Mouse (Mus musculus) inflammation-experienced regulatory T-cells, adult 6 months (primary cell): Measurements from ENCODE around the gene Spag4. TPM values are rescaled to one million over a fixed set of nuclear protein-coding genes. Genes with fewer than 3 reads are reported as not detected.
"Not testable (repeated sequence)": the region's sequence is repeated elsewhere in the genome, so short reads cannot be mapped to it uniquely, and the experiment has no call there.

ENCODE experiments used
- ATAC-seq: one replicate; pipeline ENCODE4 v1.8.0; 2017
- polyA plus RNA-seq, 3 experiments: library from polyadenylated mRNA; unstranded; fragments of 100-300 nt; shearing (Covaris generic); gene quantifications; one replicate each; pipeline ENCODE4 v1.2.1; 2017

Spag4 gene
- polyA plus RNA-seq, 3 experiments from 2014 or later: 0.13 TPM; not detected in 2

- peak; percentile 42 for ATAC-seq
These were observed 45.8 kb downstream of the Spag4 start for GRCm38 (mm10) chr2:156110627-156111357.

GRCm38 (mm10) chr2:156111358-156112079 lies 46.5 kb downstream of the Spag4 start, which contains the start of the genes Cpne1 and Rbm12:
Gene Cpne1, minus strand, starts transcription at chr2:156111965.
Gene Rbm12, minus strand, starts transcription at chr2:156111978.
- peak; percentile 95 for ATAC-seq

- not testable (repeated sequence) for ATAC-seq
These were observed 47.1 kb downstream of the Spag4 start for GRCm38 (mm10) chr2:156112080-156112423.

DNA sequence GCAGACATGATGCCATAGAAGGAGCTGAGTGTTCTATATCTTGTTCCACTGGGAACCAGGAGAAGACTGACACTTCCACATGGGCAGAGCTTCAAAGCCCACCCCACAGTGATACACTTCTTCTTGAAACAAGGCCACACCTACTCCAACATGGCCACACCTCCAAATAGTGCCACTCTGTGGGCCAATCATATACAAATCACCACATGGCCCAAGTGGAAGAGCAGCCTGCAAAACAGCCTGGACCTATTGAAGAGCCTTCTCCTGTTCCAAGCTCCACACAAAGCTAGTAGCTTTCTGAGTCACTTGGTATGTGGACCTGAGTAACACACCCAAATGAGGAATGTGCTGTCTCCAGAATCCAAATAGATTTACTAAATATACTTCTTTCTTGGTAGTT lies 54.6 kb downstream of the Spag4 start:
- ATAC-seq: no peak

Other genes starting within 250 kb of the Spag4 start
- gene BC029722, start 245.7 kb upstream of the Spag4 start, polyA plus RNA-seq: 10 to 100 TPM; 12.6 to 16.8 (median 15.9) TPM
- gene Eif6, start 238.2 kb upstream of the Spag4 start, polyA plus RNA-seq: 10 to 100 TPM; 65.0 to 78.8 (median 71.9) TPM
- not detected for gene Fam83c, start 230.3 kb upstream of the Spag4 start, polyA plus RNA-seq
- 10 to 100 TPM; 34.5 to 47.4 (median 36.3) TPM for gene Uqcc1, start 134.9 kb upstream of the Spag4 start, polyA plus RNA-seq
- gene Gm15557, start 124.4 kb upstream of the Spag4 start, polyA plus RNA-seq: not detected
- gene Gdf5, start 119.8 kb upstream of the Spag4 start, polyA plus RNA-seq: not detected
- gene Cep250, start 108.7 kb upstream of the Spag4 start, polyA plus RNA-seq: 10 to 100 TPM; 30.4 to 48.2 (median 47.9) TPM
- gene 6430550D23Rik, start 57.2 kb upstream of the Spag4 start, polyA plus RNA-seq: 1 to 10 TPM; 1.4 to 1.8 (median 1.7) TPM
- gene Ergic3, start 57.1 kb upstream of the Spag4 start, polyA plus RNA-seq: 100 to 1,000 TPM in 2 of 3 experiments, 10 to 100 TPM in 1; 97.9 to 172 (median 128) TPM
- gene Fer1l4, start 12.2 kb upstream of the Spag4 start, polyA plus RNA-seq: not detected
- 10 to 100 TPM; 43.3 to 63.8 (median 46.2) TPM for gene Cpne1, start 46.8 kb downstream of the Spag4 start, polyA plus RNA-seq
- gene Rbm12, start 46.8 kb downstream of the Spag4 start, polyA plus RNA-seq: 10 to 100 TPM; 11.7 to 20.0 (median 18.2) TPM
- 10 to 100 TPM in 1 of 3 experiments, 1 to 10 TPM in 2; 5.9 to 12.5 (median 10.0) TPM for gene Gm28036, start 61.9 kb downstream of the Spag4 start, polyA plus RNA-seq
- gene Romo1, start 78.9 kb downstream of the Spag4 start, polyA plus RNA-seq: 100 to 1,000 TPM; 144 to 170 (median 160) TPM
- 10 to 100 TPM; 34.3 to 43.0 (median 36.7) TPM for gene Nfs1, start 79.0 kb downstream of the Spag4 start, polyA plus RNA-seq
- gene Rbm39, start 115.1 kb downstream of the Spag4 start, polyA plus RNA-seq: 100 to 1,000 TPM; 572 to 796 (median 746) TPM
- gene Phf20, start 131.3 kb downstream of the Spag4 start, polyA plus RNA-seq: 100 to 1,000 TPM in 1 of 3 experiments, 10 to 100 TPM in 2; 56.7 to 100 (median 81.3) TPM
- 1 to 10 TPM; 5.3 to 7.5 (median 5.8) TPM for gene Cnbd2, start 247.1 kb downstream of the Spag4 start, polyA plus RNA-seq
- 1 to 10 TPM in 2 of 3 experiments, not detected in 1; 2.8 to 5.1 TPM for gene Scand1, start 247.5 kb downstream of the Spag4 start, polyA plus RNA-seq